Mouse (Mus musculus) limb, embryonic 10.5 days (tissue): Measurements from ENCODE around the gene Rheb. TPM values are rescaled to one million over a fixed set of nuclear protein-coding genes. Genes with fewer than 3 reads are reported as not detected.
"Not testable (repeated sequence)": the region's sequence is repeated elsewhere in the genome, so short reads cannot be mapped to it uniquely, and the experiment has no call there.

Source experiments
- DNase-seq: peaks from one replicate; pipeline ENCODE4 v3.0.0-alpha.2; 2017; ENCODE audit warnings: low spot score
- H3K27ac ChIP-seq: fragments of 300-500 bp; sonication (generic); 2 replicates; pipeline ENCODE4 v1.5.1; 2016; ENCODE audit warnings: mild to moderate bottlenecking
- H3K27me3 ChIP-seq: fragments of 300-500 bp; sonication (generic); 2 replicates; pipeline ENCODE4 v1.6.1; 2016; ENCODE audit warnings: low read depth, mild to moderate bottlenecking; ENCODE audit not compliant: poor library complexity, severe bottlenecking
- H3K36me3 ChIP-seq: fragments of 300-500 bp; sonication (generic); 2 replicates; pipeline ENCODE4 v1.6.1; 2016; ENCODE audit warnings: mild to moderate bottlenecking, moderate library complexity
- H3K4me1 ChIP-seq: fragments of 300-500 bp; sonication (generic); 2 replicates; pipeline ENCODE4 v1.6.1; 2016
- H3K4me3 ChIP-seq: fragments of 300-500 bp; sonication (generic); 2 replicates; pipeline ENCODE4 v1.5.1; 2016; ENCODE audit warnings: mild to moderate bottlenecking, moderate library complexity
- H3K9me3 ChIP-seq: fragments of 300-500 bp; sonication (generic); replicated peaks from 2 replicates; pipeline ENCODE4 v1.6.1; 2016; ENCODE audit warnings: mild to moderate bottlenecking
- WGBS: fragments of 180-500 bp; shearing (Covaris S2); methylation state at CpG from one replicate; pipeline ENCODE4 v1.1.7; 2016; 5-methylcytosine and 5-hydroxymethylcytosine counted together
- polyA plus RNA-seq: library from polyadenylated mRNA; unstranded; fragments of >200 nt; fragmentation: Nextera tagmentation; extraction: Ambion mirVana; gene quantifications from 2 replicates; pipeline ENCODE4 v1.2.1, GENCODE M21; 2016

Gene Rheb
- polyA plus RNA-seq, 1 experiment from 2014 or later = 186 TPM

- no peaks in the 10 kb centered on the region for H3K27me3 ChIP-seq
- DNase-seq = no peak
- no peak overlapping the region for H3K4me3 ChIP-seq
- H3K27ac ChIP-seq = no peak overlapping the region
- H3K4me1 ChIP-seq = no peaks in the 10 kb centered on the region
- H3K9me3 ChIP-seq = no peaks in the 10 kb centered on the region
- 97% methylated on average over 3 of the region's 3 CpGs for WGBS
- no peaks in the 10 kb centered on the region for H3K36me3 ChIP-seq
Measured at GRCm38 (mm10) chr5:24828446-24828845, 14.0 kb downstream of the Rheb start.

GRCm38 (mm10) chr5:24827173-24827572 is 15.3 kb downstream of the Rheb start:
- Histone ChIP-seq H3K4me3 (no peak overlapping the region), H3K9me3 (no peaks in the 10 kb centered on the region), H3K27me3 (no peaks in the 10 kb centered on the region), H3K4me1 (no peaks in the 10 kb centered on the region), H3K36me3 (no peaks in the 10 kb centered on the region), H3K27ac (no peak overlapping the region)
- 90% methylated on average over 2 of the region's 2 CpGs for WGBS
- no peak for DNase-seq

GRCm38 (mm10) chr5:24826056-24826770 is 16.2 kb downstream of the Rheb start:
- H3K36me3 ChIP-seq = no peaks in the 10 kb centered on the region
- no peak overlapping the region for H3K4me3 ChIP-seq
- no peak for DNase-seq
- no peaks in the 10 kb centered on the region for H3K4me1 ChIP-seq
- WGBS = 90% methylated on average over 9 of the region's 9 CpGs
- no peak overlapping the region for H3K27ac ChIP-seq
- no peaks in the 10 kb centered on the region for H3K9me3 ChIP-seq
- H3K27me3 ChIP-seq = no peaks in the 10 kb centered on the region

DNA sequence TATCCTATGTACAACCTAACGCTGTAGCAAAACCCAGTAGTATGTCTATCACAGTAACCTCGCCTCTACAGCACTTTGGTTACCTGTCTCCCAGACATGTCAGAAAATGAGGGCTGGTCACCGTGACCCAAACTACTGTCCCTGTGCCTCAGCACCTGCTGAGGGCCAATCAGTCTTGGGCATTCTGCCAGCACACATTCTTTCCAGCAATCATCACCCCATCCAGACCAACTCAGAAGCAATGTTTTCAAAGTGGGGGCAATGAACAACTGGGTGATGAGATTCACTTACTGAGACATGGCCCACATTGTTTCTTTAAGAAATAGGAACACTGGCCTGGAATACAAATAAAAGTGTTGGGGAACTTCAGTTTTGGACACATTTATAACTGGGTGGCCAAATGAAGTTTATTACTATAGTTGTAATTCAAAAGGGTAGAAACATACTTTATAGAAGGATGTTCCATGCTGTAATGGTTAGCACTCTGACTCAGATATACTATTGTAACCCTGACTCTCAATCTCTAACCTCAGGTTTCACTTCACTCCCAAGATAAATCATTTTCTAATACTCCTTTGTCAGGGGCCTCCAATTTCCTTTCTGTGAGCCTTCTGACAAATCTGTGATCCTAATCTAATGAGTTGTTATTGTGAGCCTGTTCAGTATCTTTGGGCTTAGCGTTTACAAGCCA is 16.9 kb downstream of the Rheb start:
- Histone ChIP-seq H3K4me1 (no peaks in the 10 kb centered on the region), H3K36me3 (no peaks in the 10 kb centered on the region), H3K9me3 (no peaks in the 10 kb centered on the region), H3K27me3 (no peaks in the 10 kb centered on the region), H3K4me3 (no peak overlapping the region), H3K27ac (no peak overlapping the region)
- DNase-seq = no peak
- 89% methylated on average over 4 of the region's 4 CpGs for WGBS

DNA sequence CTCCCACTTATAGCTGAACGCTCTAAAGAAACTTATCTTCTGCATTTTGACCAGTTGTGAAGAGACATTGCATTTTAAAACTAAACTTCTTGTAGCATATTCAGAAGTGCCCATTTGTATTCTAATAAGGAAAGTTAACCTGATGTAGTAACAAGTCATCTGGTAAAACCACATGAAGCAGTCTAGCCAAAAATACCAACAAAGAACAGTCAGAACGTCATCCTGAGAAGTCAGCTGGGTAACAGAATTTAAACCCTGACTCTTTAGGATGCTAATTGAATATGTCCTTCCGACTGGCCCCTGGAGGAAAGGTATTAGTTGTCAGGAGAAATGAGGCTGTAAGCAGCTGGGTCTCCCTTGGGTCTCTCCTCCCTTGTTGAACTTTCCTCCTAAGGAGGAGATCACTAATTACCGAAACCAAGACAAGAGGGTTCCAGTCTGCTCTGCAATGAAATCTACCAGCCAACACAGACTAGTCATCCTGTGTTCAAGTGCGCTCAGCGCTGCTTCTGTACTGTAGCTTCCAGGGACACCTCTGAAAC is 18.5 kb downstream of the Rheb start:
- H3K27me3 ChIP-seq = no peaks in the 10 kb centered on the region
- peaks cover 6% of the 10 kb centered on the region for H3K36me3 ChIP-seq
- no peak overlapping the region for H3K4me3 ChIP-seq
- H3K9me3 ChIP-seq = no peaks in the 10 kb centered on the region
- WGBS = 82% methylated on average over 6 of the region's 6 CpGs
- no peak overlapping the region for H3K27ac ChIP-seq
- no peak for DNase-seq
- H3K4me1 ChIP-seq = no peaks in the 10 kb centered on the region

DNA sequence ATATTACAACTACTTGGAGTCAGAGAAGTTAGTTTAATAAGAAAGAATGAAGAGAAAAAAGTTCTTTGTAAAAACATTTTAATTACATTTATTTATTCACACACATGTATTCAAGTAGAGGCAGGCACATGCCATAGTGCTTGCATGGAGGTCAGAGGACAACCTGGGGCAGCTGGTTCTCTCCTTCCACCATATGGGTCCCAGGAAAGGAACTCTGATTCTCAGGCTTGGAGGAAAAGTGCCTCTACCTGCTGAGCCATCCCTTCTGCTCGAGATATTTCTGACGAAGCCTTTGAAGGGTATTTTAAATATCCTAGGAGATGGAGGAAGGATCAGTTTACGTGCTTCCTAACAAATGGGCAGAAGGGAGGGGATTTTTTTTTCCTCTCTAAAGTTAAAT is 19.6 kb downstream of the Rheb start:
- no peaks in the 10 kb centered on the region for H3K9me3 ChIP-seq
- no peak overlapping the region for H3K27ac ChIP-seq
- H3K27me3 ChIP-seq = no peaks in the 10 kb centered on the region
- WGBS = 74% methylated on average over 3 of the region's 3 CpGs
- H3K4me3 ChIP-seq = no peak overlapping the region
- H3K36me3 ChIP-seq = peaks cover 13% of the 10 kb centered on the region
- no peaks in the 10 kb centered on the region for H3K4me1 ChIP-seq
- DNase-seq = no peak

DNA sequence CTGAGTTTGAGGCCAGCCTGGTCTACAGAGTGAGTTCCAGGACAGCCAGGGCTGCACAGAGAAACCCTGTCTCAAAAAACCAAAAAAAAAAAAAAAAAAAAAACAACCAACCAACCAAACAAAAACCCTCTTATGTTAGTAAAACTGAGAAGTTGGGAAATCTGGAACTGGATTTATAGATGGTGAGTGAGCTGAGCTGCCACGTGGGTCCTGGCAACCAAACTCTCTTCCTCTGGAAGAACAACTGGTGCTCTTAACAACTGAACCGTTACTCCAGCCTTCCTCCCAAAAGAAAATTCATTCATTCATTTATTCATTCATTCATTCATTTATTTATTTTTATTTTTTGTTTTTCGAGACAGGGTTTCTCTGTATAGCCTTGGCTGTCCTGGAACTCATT is 20.2 kb downstream of the Rheb start:
- H3K27me3 ChIP-seq, H3K9me3 ChIP-seq, DNase-seq, H3K4me3 ChIP-seq, H3K4me1 ChIP-seq, H3K27ac ChIP-seq: not testable (repeated sequence)
- H3K36me3 ChIP-seq = peaks cover 18% of the 10 kb centered on the region
- WGBS = 91% methylated on average over 3 of the region's 3 CpGs

DNA sequence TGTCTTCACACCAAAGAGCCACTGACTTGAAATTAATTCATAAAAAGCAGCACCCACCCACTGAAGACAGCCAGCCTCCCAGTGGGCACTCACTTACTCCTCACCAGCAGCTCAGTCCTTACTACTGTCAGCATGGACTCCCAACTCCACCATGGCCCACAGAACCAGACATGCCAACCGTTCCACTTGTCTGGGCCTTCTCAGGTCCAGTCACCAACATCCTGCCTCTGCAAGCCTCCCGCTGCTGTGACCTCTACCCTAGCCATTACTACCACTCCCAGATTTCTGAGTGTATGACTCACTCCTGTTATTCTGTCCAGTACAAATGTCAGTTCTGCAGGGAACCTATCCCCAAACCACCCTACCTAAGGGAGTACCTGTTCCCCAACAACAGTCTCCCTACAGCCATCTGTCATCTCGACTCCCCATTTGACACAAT is 21.0 kb downstream of the Rheb start:
- Histone ChIP-seq H3K4me3 (no peak overlapping the region), H3K27me3 (no peaks in the 10 kb centered on the region), H3K4me1 (no peaks in the 10 kb centered on the region), H3K27ac (no peak overlapping the region), H3K36me3 (peaks cover 27% of the 10 kb centered on the region), H3K9me3 (no peaks in the 10 kb centered on the region)
- no peak for DNase-seq
- WGBS = 90% methylated on average over 3 of the region's 3 CpGs

DNA sequence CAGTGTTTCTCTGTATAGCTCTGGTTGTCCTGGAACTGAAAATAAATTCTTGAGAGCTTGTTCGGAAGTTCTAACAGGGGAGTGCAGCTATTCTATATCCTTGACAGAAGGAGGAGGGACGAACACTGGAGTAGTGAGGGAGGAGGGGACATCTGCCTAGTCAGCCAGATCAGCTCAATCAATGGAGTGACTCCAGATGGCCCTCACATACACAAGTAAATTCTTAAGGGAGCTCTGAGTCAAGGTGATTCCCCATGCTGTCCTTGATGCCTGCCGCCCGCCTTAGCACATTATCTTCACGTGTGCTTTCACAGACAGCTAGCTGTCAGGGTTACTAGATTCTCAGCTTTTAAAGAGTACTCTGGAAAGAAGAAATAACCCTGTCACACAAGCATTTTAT is 21.8 kb downstream of the Rheb start:
- H3K4me3 ChIP-seq = no peak overlapping the region
- no peak for DNase-seq
- WGBS = 83% methylated on average over 5 of the region's 5 CpGs

DNA sequence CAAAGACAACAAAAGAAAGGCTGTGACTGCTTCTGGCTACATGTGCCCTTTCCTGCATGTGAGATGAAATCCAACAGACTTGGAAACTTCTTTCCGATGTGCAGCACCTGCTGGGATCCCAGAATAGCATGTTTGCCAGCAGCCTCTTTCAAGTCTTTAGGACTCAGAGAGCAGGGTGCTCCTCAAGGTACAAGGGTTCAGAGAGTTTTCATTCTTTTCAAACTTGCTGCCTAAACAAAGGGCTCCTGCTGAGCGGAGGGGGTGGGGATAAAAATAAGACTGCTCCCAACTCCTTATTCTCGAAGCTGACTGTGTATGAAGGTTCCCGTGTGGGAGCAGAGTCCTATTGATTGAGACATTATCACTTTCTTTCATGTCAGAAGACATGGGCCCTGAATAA is 25.2 kb downstream of the Rheb start:
- H3K36me3 ChIP-seq = peaks cover 69% of the 10 kb centered on the region
- H3K27me3 ChIP-seq = no peaks in the 10 kb centered on the region
- DNase-seq = no peak
- no peaks in the 10 kb centered on the region for H3K4me1 ChIP-seq
- no peak overlapping the region for H3K4me3 ChIP-seq
- WGBS = 92% methylated on average over 4 of the region's 4 CpGs
- H3K9me3 ChIP-seq = no peaks in the 10 kb centered on the region
- no peak overlapping the region for H3K27ac ChIP-seq

More for the DNA sequence above, 21.8 kb downstream of the Rheb start:
- Histone ChIP-seq H3K27ac (no peak overlapping the region), H3K9me3 (no peaks in the 10 kb centered on the region), H3K27me3 (no peaks in the 10 kb centered on the region), H3K36me3 (peaks cover 35% of the 10 kb centered on the region), H3K4me1 (no peaks in the 10 kb centered on the region)

GRCm38 (mm10) chr5:24813946-24814345 is 28.5 kb downstream of the Rheb start:
- H3K9me3 ChIP-seq = no peaks in the 10 kb centered on the region
- no peak overlapping the region for H3K27ac ChIP-seq
- no peaks in the 10 kb centered on the region for H3K4me1 ChIP-seq
- H3K27me3 ChIP-seq = no peaks in the 10 kb centered on the region
- no peak overlapping the region for H3K4me3 ChIP-seq
- peaks cover 94% of the 10 kb centered on the region for H3K36me3 ChIP-seq
- WGBS = 95% methylated on average over 3 of the region's 3 CpGs
- no peak for DNase-seq

- DNase-seq = no peak
- no peaks in the 10 kb centered on the region for H3K4me1 ChIP-seq
- H3K36me3 ChIP-seq = peaks cover 99% of the 10 kb centered on the region
- WGBS = 83% methylated on average over 4 of the region's 4 CpGs
- no peak overlapping the region for H3K4me3 ChIP-seq
- H3K9me3 ChIP-seq = no peaks in the 10 kb centered on the region
- H3K27me3 ChIP-seq = no peaks in the 10 kb centered on the region
- no peak overlapping the region for H3K27ac ChIP-seq
Measured at GRCm38 (mm10) chr5:24813005-24813404, 29.4 kb downstream of the Rheb start.

GRCm38 (mm10) chr5:24805222-24805621 is 37.2 kb downstream of the Rheb start:
- no peaks in the 10 kb centered on the region for H3K27me3 ChIP-seq
- no peaks in the 10 kb centered on the region for H3K4me1 ChIP-seq
- H3K9me3 ChIP-seq = no peaks in the 10 kb centered on the region
- no peak for DNase-seq
- H3K36me3 ChIP-seq = peaks cover 90% of the 10 kb centered on the region
- no peak overlapping the region for H3K4me3 ChIP-seq
- H3K27ac ChIP-seq = no peak overlapping the region
- 90% methylated on average over 6 of the region's 6 CpGs for WGBS
